In genomic region chr6:53806591-53807023, GRCm38 (mm10) we compare ENCODE assay signal across 12 mouse cellular contexts. TPM values are rescaled to one million over a fixed set of nuclear protein-coding genes. Genes with fewer than 3 reads are reported as not detected.
A peak's percentile ranks its signal among the peaks of the same experiment; 100 is the strongest.
DNase-seq lines count a peak whose midpoint lies in the region; ATAC-seq lines count a peak whose summit lies in the region.
"Had no signal": no experiment of that assay in that cellular context is flagged by ENCODE, and none has a peak within 500 bp of the region (broad histone marks: within the 10 kb centered on the region; RNA-seq: fewer than 3 reads in every experiment).

No protein-coding gene starts in this region.

- H3K4me2 ChIP-seq in hindbrain, embryonic 11.5 days (replicated peaks; ENCODE audit: low read depth, low read length) = no peak overlapping the region
- H3K4me2 ChIP-seq in kidney, embryonic 15.5 days = no peak overlapping the region
- H3K4me2 ChIP-seq: heart, embryonic 11.5 days; limb, embryonic 15.5 days had no signal

- no peaks in the 10 kb centered on the region; the same call in 1 of the 2 replicates for H3K4me1 ChIP-seq in hindbrain, embryonic 11.5 days (replicated peaks; ENCODE audit: control insufficient read depth, insufficient read depth, low read length)
- H3K4me1 ChIP-seq in hindbrain, embryonic 10.5 days (replicated peaks) = peaks cover 27% of the 10 kb centered on the region
- H3K4me1 ChIP-seq in kidney, embryonic 15.5 days = peaks cover 33% of the 10 kb centered on the region
- H3K4me1 ChIP-seq: megakaryocyte, embryonic 14.5 days had no signal

- no peak for DNase-seq in hindbrain, embryonic 11.5 days (ENCODE audit: low spot score)
- DNase-seq in hindbrain, embryonic 10.5 days (ENCODE audit: low spot score) = no peak
- DNase-seq in retina, postnatal 1 day = peak; percentile 48
- no peak for DNase-seq in retina, embryonic 14.5 days (ENCODE audit: low spot score)
- DNase-seq in right cerebral cortex, postnatal 4 days = no peak
- DNase-seq: thymus, adult 2 months had no signal

- H3K27me3 ChIP-seq in hindbrain, embryonic 11.5 days (ENCODE audit: control insufficient read depth, insufficient read depth, low read length) = no peaks in the 10 kb centered on the region
- peaks cover 12% of the 10 kb centered on the region; the same call in 1 of the 2 replicates for H3K27me3 ChIP-seq in hindbrain, embryonic 10.5 days (ENCODE audit: insufficient read depth, poor library complexity, severe bottlenecking)
- no peaks in the 10 kb centered on the region for H3K27me3 ChIP-seq in kidney, embryonic 15.5 days
- H3K27me3 ChIP-seq: limb, embryonic 15.5 days had no signal

- no peaks in the 10 kb centered on the region for H3K9me3 ChIP-seq in hindbrain, embryonic 11.5 days (ENCODE audit: control insufficient read depth, low read length)
- no peaks in the 10 kb centered on the region for H3K9me3 ChIP-seq in hindbrain, embryonic 10.5 days
- no peaks in the 10 kb centered on the region for H3K9me3 ChIP-seq in kidney, embryonic 15.5 days (replicated peaks)
- H3K9me3 ChIP-seq: limb, embryonic 15.5 days had no signal

- H3K4me3 ChIP-seq in hindbrain, embryonic 11.5 days (ENCODE audit: low read depth, low read length) = no peak overlapping the region
- no peak overlapping the region for H3K4me3 ChIP-seq in hindbrain, embryonic 10.5 days
- H3K4me3 ChIP-seq in kidney, embryonic 15.5 days (replicated peaks) = no peak overlapping the region
- H3K4me3 ChIP-seq: erythroblast, embryonic 14.5 days; limb, embryonic 15.5 days; megakaryocyte, embryonic 14.5 days had no signal

- no peak for ATAC-seq in hindbrain, embryonic 11.5 days (ENCODE audit: low FRiP score)
- ATAC-seq in kidney, embryonic 15.5 days (replicated peaks; ENCODE audit: low FRiP score) = peak; percentile 77
- ATAC-seq in monocyte, adult 5-6 weeks (replicated peaks; ENCODE audit: insufficient number of reproducible peaks, low FRiP score, low TSS enrichment, poor library complexity, severe bottlenecking) = no peak

- H3K27ac ChIP-seq in hindbrain, embryonic 11.5 days (ENCODE audit: low read depth, low read length) = peak overlapping the region; percentile 58; the same call in 1 of the 2 replicates
- H3K27ac ChIP-seq in hindbrain, embryonic 10.5 days = no peak overlapping the region
- H3K27ac ChIP-seq in kidney, embryonic 15.5 days = peak overlapping the region; percentile 65
- H3K27ac ChIP-seq: limb, embryonic 15.5 days had no signal

- H3K36me3 ChIP-seq in hindbrain, embryonic 11.5 days (ENCODE audit: control insufficient read depth, insufficient read depth, low read length) = no peaks in the 10 kb centered on the region
- no peaks in the 10 kb centered on the region for H3K36me3 ChIP-seq in hindbrain, embryonic 10.5 days
- H3K36me3 ChIP-seq in kidney, embryonic 15.5 days = no peaks in the 10 kb centered on the region
- H3K36me3 ChIP-seq: limb, embryonic 15.5 days had no signal

- WGBS in hindbrain, embryonic 11.5 days = 44% methylated on average over 8 of the region's 8 CpGs
- WGBS in hindbrain, embryonic 10.5 days = 63% methylated on average over 8 of the region's 8 CpGs
- 18% methylated on average over 8 of the region's 8 CpGs for WGBS in kidney, embryonic 15.5 days

- H3K9ac ChIP-seq in hindbrain, embryonic 11.5 days (ENCODE audit: low read depth, low read length) = no peak overlapping the region
- no peak overlapping the region for H3K9ac ChIP-seq in kidney, embryonic 15.5 days
- H3K9ac ChIP-seq: limb, embryonic 15.5 days had no signal

RNA-seq across cellular contexts. Expression of gene Tril, which starts 14.0 kb away (rescaled TPM):
- 14.6 and 17.0 TPM in 2 replicates for polyA plus RNA-seq in hindbrain, embryonic 11.5 days (2014; fragmentation: Nextera tagmentation; extraction: Ambion mirVana)
- polyA plus RNA-seq in hindbrain, embryonic 10.5 days (2016; fragmentation: Nextera tagmentation; extraction: Ambion mirVana) = 30.8 and 32.4 TPM in 2 replicates
- polyA plus RNA-seq in kidney, embryonic 15.5 days (2015; fragmentation: Nextera tagmentation; extraction: Ambion mirVana) = 88.9 and 93.8 TPM in 2 replicates
- not detected in 3 replicates for total RNA-seq in monocyte, adult 5-6 weeks (2017)
- polyA plus RNA-seq: erythroblast, embryonic 14.5 days had no signal
